Mouse (Mus musculus): ENCODE results near the gene Col6a6.

- TF ChIP-seq CTCF (IDR thresholded peaks at IDR 0.05; ENCODE audit: control insufficient read depth, insufficient read depth, insufficient read length) (no peak), MAX (IDR thresholded peaks at IDR 0.05) (no peak), USF1 (IDR thresholded peaks at IDR 0.05; ENCODE audit: low read depth) (no peak), CEBPB (IDR thresholded peaks at IDR 0.05; ENCODE audit: low read depth) (no peak), MYOG (IDR thresholded peaks at IDR 0.05; ENCODE audit: control insufficient read depth, extremely low read depth, insufficient read length) (no peak), MYOD1 (IDR thresholded peaks at IDR 0.05; ENCODE audit: control insufficient read depth, insufficient read length, low read depth) (no peak), FOSL1 (IDR thresholded peaks at IDR 0.05; ENCODE audit: insufficient read depth, low read length, poor library complexity, severe bottlenecking) (no peak)
These were observed 69.1 kb downstream of the Col6a6 start for GRCm38 (mm10) chr9:105758861-105759260.

All from C2C12 (cell line).